Mouse (Mus musculus) bone marrow, adult 2 months (tissue): ENCODE results near the gene Nova2. TPM values are rescaled to one million over a fixed set of nuclear protein-coding genes. Genes with fewer than 3 reads are reported as not detected.

Experiments
- H3K27ac ChIP-seq: fragments of 200-500 bp; 2 replicates; pipeline ENCODE4 v1.5.1; 2012; ENCODE audit warnings: low read depth, mild to moderate bottlenecking, control low read depth, inconsistent platforms, low read length; ENCODE audit not compliant: control insufficient read depth, poor library complexity, insufficient read depth
- H3K4me1 ChIP-seq: fragments of 200-500 bp; 2 replicates; pipeline ENCODE4 v1.6.1; 2011; ENCODE audit warnings: low read length; ENCODE audit not compliant: control insufficient read depth, insufficient read depth
- H3K4me3 ChIP-seq: fragments of 200-500 bp; replicated peaks from 2 replicates; pipeline ENCODE3; 2011; ENCODE audit warnings: mild to moderate bottlenecking, low read depth, low read length, control low read depth; ENCODE audit not compliant: control insufficient read depth
- CTCF ChIP-seq: fragments of 200-500 bp; IDR thresholded peaks from 2 replicates; pipeline ENCODE4 v1.5.1; 2011; ENCODE audit warnings: low read length, control low read depth; ENCODE audit not compliant: control insufficient read depth, insufficient read depth
- POLR2A ChIP-seq: fragments of 200-500 bp; IDR thresholded peaks from 2 replicates; pipeline ENCODE4 v1.6.1; 2011; ENCODE audit warnings: low read depth, mild to moderate bottlenecking, control low read depth, low read length, borderline replicate concordance; ENCODE audit not compliant: control insufficient read depth
- WGBS: fragments of 180-500 bp; shearing (Covaris S2); methylation state at CpG from one replicate; pipeline ENCODE4 v1.1.7; 2018; 5-methylcytosine and 5-hydroxymethylcytosine counted together
- polyA plus RNA-seq: library from polyadenylated mRNA; stranded (reverse); fragments of >200 nt; gene quantifications from 2 replicates; pipeline ENCODE4 v1.2.4, GENCODE M21; 2011; ENCODE audit warnings: low replicate concordance; ENCODE audit not compliant: missing spikeins, insufficient read depth, insufficient read length

Nova2 gene
- polyA plus RNA-seq, 1 experiment: 0.35 TPM

DNA sequence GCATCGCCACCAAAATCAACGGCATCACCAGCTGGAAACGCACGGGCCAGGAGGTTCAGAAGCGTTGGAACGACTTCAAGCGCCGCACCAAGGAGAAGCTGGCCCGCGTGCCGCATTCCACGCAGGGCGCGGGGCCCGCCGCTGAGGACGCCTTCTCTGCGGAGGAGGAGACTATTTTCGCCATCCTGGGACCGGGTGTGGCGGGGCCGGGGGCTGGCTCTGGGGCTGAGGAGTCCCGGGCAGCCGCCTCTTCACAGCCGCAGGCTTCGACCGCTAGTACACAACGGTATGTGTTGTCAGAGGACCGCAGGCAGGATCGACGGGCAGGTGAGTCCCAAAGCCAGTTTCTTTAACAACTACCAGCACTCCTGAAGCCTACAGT is 66.6 kb downstream of the Nova2 start:
- H3K4me3 ChIP-seq: peak overlapping the region; percentile 9
- 5% methylated on average over 31 of the region's 31 CpGs for WGBS
- H3K4me1 ChIP-seq: no peaks in the 10 kb centered on the region; the same call in 1 of the 2 replicates
- H3K27ac ChIP-seq: no peak overlapping the region
- TF ChIP-seq POLR2A (no peak), CTCF (no peak)

DNA sequence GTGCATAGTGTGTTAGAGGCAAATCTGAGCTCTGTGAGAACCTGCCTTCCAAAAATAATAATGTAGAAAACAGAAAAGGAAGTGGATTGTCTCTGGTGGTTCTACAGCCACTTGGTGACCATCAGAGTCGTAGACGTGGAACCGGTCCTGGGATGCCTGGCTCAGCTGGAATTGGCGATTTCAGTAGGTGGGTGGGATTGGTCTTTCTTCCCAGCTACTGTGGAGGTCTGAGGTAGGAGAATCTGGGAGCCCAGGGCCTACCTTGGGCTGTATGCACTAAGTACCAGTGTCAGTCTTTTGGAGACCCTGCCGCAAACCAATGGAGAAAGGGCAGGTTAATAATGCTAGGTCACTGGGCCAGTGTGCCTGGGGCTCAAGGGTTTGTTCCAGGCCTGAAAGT is 67.3 kb downstream of the Nova2 start:
- H3K4me3 ChIP-seq: no peak overlapping the region
- H3K4me1 ChIP-seq: no peaks in the 10 kb centered on the region; the same call in 1 of the 2 replicates
- 92% methylated on average over 5 of the region's 5 CpGs for WGBS
- H3K27ac ChIP-seq: no peak overlapping the region
- TF ChIP-seq CTCF (no peak), POLR2A (no peak)

DNA sequence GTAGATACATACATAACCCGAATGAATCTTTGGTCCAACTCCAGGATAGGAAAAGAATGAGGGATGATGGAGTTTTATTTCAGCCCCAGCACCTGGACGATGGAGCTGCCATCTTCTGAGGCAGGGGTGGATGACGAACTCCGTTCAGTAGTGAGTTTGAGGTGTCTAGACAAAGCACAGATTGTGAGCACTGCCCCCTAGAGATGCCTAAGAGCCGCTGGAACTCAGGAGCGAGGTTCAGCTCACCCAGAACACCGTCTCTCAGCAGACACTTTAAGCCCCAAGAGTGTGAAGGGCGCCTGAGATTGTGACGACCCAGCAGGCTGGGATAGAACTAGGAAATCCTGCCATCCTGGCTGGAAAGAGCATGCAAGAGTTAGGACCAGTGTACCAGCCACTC is 73.1 kb downstream of the Nova2 start:
- Histone ChIP-seq H3K4me3 (no peak overlapping the region), H3K4me1 (no peaks in the 10 kb centered on the region; the same call in 1 of the 2 replicates), H3K27ac (no peak overlapping the region)
- no peak for TF ChIP-seq CTCF
- no peak for TF ChIP-seq POLR2A
- WGBS: 71% methylated on average over 9 of the region's 9 CpGs

DNA sequence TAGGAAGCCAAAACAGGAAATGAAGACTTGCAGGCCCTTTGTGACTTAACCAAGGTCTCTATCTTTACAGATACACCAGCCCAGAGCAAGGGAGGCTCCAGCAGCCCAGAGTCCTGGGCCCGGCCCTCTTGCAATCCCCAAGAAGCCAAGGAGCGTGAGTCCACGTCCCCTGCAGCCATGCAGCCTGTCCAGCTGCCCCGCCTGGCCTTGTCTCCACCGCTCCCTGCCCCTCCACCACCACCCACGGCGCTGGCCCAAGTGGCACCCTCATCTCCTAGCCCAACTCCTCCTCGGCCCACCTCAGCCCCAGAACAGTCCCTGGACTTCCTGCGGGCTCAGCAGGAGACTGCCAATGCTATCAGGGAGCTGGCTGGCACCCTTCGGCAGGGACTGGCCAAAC is 74.7 kb downstream of the Nova2 start:
- TF ChIP-seq POLR2A (peak; percentile 20; the same call in 1 of the 2 replicates), CTCF (no peak)
- Histone ChIP-seq H3K27ac (peak overlapping the region; percentile 47), H3K4me1 (no peaks in the 10 kb centered on the region; the same call in 1 of the 2 replicates), H3K4me3 (peak overlapping the region; percentile 59)
- WGBS: 24% methylated on average over 10 of the region's 10 CpGs

DNA sequence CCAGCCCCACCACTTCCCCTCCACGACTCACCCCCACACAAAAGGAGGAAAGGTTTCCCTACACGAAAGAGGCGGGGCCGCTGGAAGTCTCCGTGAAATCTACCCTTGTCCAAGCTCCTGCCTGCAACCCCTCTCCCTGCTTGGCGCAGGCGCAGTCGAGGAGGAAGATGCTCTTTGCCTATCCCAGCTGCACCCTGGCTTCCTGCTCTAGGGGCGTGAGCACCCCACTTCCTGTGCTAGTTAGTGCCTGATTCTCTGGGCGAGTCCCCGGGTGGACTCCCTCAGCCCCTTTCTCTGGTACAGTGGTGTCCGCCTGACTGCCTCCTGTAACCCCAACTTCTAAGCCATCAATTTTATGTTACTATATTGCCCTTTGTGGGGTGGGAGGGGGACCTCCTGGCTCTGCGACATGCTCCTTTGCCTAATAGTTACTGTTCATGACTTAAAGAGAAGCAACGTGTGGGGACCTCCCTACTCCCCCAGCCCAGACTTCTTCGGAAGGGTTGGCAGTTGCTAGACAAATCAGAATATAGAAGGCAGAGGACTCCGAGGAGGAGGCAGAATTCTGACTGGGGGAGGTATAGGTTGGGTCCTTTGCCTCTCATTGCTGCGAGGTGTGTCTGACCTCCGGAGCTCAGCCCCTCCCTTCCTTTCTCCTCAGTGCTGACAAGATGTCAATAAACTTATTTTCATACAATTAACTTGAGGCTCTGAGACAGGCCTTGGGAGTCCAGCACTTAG is 75.5 kb downstream of the Nova2 start:
- Histone ChIP-seq H3K27ac (peak overlapping the region; percentile 60), H3K4me1 (no peaks in the 10 kb centered on the region; the same call in 1 of the 2 replicates), H3K4me3 (peak overlapping the region; percentile 59)
- WGBS: 2% methylated on average over 18 of the region's 18 CpGs
- TF ChIP-seq CTCF (no peak), POLR2A (peak; percentile 86; the same call in 1 of the 2 replicates)

DNA sequence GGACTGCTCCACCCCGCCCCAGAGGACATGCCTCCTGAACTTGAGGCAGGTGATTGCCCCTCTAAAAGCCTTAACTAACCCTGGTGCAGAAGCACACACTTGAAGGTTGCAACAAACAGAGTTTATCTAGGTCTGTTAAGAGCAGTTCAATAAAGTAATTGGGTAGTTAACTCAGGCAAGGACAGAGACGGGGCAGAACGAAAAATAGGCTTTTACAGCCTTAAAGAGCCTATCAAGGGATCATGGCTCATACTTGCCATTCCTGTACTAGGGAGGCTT is 76.1 kb downstream of the Nova2 start:
- Histone ChIP-seq H3K27ac (peak overlapping the region; percentile 60; the same call in 1 of the 2 replicates), H3K4me3 (no peak overlapping the region), H3K4me1 (no peaks in the 10 kb centered on the region; the same call in 1 of the 2 replicates)
- TF ChIP-seq CTCF: no peak
- no peak for TF ChIP-seq POLR2A
- WGBS: 62% methylated on average over 3 of the region's 3 CpGs

DNA sequence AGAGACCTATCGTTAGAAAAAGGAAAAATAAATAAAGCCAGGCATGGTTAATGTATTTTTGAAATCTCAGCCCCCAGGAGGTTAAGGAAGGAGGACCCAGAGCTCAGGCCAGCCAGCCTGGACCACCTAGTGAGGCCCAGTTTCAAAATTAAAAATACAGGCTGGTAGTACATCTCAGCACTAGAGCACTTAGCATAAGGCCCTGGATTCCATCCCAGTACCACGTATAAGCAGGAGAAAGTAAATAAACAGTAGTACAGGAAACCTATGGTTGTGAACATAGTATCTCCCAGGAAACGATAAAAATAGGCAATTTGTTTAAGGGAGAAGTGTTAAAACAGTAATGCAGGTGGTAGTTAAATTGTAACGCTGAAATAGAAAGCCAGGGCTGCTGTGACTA is 76.4 kb downstream of the Nova2 start:
- no peak overlapping the region for H3K27ac ChIP-seq
- TF ChIP-seq CTCF (no peak), POLR2A (no peak)
- no peak overlapping the region for H3K4me3 ChIP-seq
- H3K4me1 ChIP-seq: no peaks in the 10 kb centered on the region; the same call in 1 of the 2 replicates
- 19% methylated on average over 4 of the region's 4 CpGs for WGBS

DNA sequence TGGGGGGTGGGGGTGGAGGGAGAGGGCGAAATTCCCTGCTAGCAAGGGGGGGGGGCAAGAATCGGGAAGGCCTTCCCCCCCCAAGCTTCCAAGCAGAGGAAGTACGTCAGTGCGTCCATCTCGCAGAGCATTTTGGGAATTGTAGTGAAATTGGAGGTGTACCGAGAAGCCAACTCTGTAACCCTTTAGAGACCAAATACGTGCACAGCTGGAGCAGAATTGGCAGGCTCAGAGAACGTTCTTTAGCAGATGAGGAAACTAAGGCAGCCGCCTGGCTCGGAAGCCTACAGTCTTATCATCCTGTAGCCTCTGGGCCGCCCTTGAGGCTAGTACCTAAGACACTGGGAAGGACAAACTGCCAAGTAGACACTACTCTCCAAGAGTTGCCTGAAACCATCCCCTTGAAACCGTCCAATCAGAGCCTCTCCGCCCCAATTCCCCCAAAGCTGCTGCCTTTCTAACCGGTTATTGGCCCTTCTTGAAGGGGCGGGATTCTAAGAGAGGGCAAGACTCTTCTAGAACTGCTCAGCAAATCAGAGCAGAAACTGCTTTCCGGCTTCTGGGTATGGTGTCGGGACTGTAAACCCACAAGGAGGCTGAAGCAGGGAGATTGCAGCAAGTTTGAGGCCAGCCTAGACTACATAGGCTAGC is 77.3 kb downstream of the Nova2 start:
- peak overlapping the region; percentile 44 for H3K4me3 ChIP-seq
- H3K4me1 ChIP-seq: no peaks in the 10 kb centered on the region; the same call in 1 of the 2 replicates
- under 1% methylated on average over 17 of the region's 17 CpGs for WGBS
- H3K27ac ChIP-seq: peak overlapping the region; percentile 54
- no peak for TF ChIP-seq POLR2A
- TF ChIP-seq CTCF: no peak
